ENCODE assay signal across 8 mouse cellular contexts in genomic region chr3:30508296-30508929, GRCm38 (mm10). TPM values are rescaled to one million over a fixed set of nuclear protein-coding genes. Genes with fewer than 3 reads are reported as not detected.
DNase-seq lines count a peak whose midpoint lies in the region; ATAC-seq lines count a peak whose summit lies in the region.

No protein-coding gene starts in this region.

- peak overlapping the region; percentile 85 for H3K4me2 ChIP-seq in embryonic facial prominence, embryonic 12.5 days (replicated peaks)
- peak overlapping the region; percentile 91 for H3K4me2 ChIP-seq in heart, embryonic 13.5 days
- H3K4me2 ChIP-seq in kidney, embryonic 15.5 days = peak overlapping the region; percentile 89

- DNase-seq in 416B (ENCODE audit: low read depth) (peak; percentile 83), R1 (ENCODE audit: low read depth, low spot score) (peak; percentile 79)
- peak; percentile 80 for DNase-seq in lung, postnatal 14 days
- peak; percentile 10 to 29 for DNase-seq in spleen, postnatal 36 days (ENCODE audit: low spot score in 2 of 2)

- WGBS in embryonic facial prominence, embryonic 12.5 days = under 1% methylated on average over 55 of the region's 73 CpGs
- WGBS in heart, embryonic 13.5 days = under 1% methylated on average over 57 of the region's 73 CpGs
- WGBS in kidney, embryonic 15.5 days = under 1% methylated on average over 72 of the region's 73 CpGs

- peak overlapping the region; percentile 65 for H3K4me3 ChIP-seq in embryonic facial prominence, embryonic 12.5 days
- peak overlapping the region; percentile 76 for H3K4me3 ChIP-seq in heart, embryonic 13.5 days
- peak overlapping the region; percentile 69 for H3K4me3 ChIP-seq in kidney, embryonic 15.5 days (replicated peaks)

- H3K27ac ChIP-seq in embryonic facial prominence, embryonic 12.5 days = peak overlapping the region; percentile 94
- peak overlapping the region; percentile 96 for H3K27ac ChIP-seq in heart, embryonic 13.5 days (replicated peaks)
- peak overlapping the region; percentile 97 for H3K27ac ChIP-seq in kidney, embryonic 15.5 days

- no peaks in the 10 kb centered on the region for H3K9me3 ChIP-seq in embryonic facial prominence, embryonic 12.5 days
- no peaks in the 10 kb centered on the region for H3K9me3 ChIP-seq in heart, embryonic 13.5 days
- no peaks in the 10 kb centered on the region for H3K9me3 ChIP-seq in kidney, embryonic 15.5 days (replicated peaks)

- no peaks in the 10 kb centered on the region for H3K36me3 ChIP-seq in embryonic facial prominence, embryonic 12.5 days
- H3K36me3 ChIP-seq in heart, embryonic 13.5 days = no peaks in the 10 kb centered on the region
- H3K36me3 ChIP-seq in kidney, embryonic 15.5 days = no peaks in the 10 kb centered on the region

- H3K4me1 ChIP-seq in embryonic facial prominence, embryonic 12.5 days = peaks cover 15% of the 10 kb centered on the region
- H3K4me1 ChIP-seq in heart, embryonic 13.5 days = peaks cover 45% of the 10 kb centered on the region
- peaks cover 62% of the 10 kb centered on the region for H3K4me1 ChIP-seq in kidney, embryonic 15.5 days

- H3K9ac ChIP-seq in embryonic facial prominence, embryonic 12.5 days = peak overlapping the region; percentile 77
- H3K9ac ChIP-seq in heart, embryonic 13.5 days = peak overlapping the region; percentile 90
- peak overlapping the region; percentile 82 for H3K9ac ChIP-seq in kidney, embryonic 15.5 days

- peak; percentile 80 for ATAC-seq in embryonic facial prominence, embryonic 12.5 days (ENCODE audit: insufficient number of reproducible peaks, insufficient read depth, low FRiP score, low TSS enrichment)
- peak; percentile 53; the same call in 1 of the 2 replicates for ATAC-seq in heart, embryonic 13.5 days (ENCODE audit: extremely low read depth, insufficient number of reproducible peaks, low FRiP score, low TSS enrichment)
- peak; percentile 83 for ATAC-seq in kidney, embryonic 15.5 days (replicated peaks; ENCODE audit: low FRiP score)
- no peak for ATAC-seq in activated CD4-positive, CD25-positive, alpha-beta regulatory T cell, adult 4 months

- peaks cover 39% of the 10 kb centered on the region for H3K27me3 ChIP-seq in embryonic facial prominence, embryonic 12.5 days
- peaks cover 68% of the 10 kb centered on the region for H3K27me3 ChIP-seq in heart, embryonic 13.5 days (replicated peaks)
- H3K27me3 ChIP-seq in kidney, embryonic 15.5 days = peaks cover 71% of the 10 kb centered on the region

RNA-seq across cellular contexts. Expression of gene Mecom, which starts 39.4 kb away (rescaled TPM):
- polyA plus RNA-seq in embryonic facial prominence, embryonic 12.5 days (2016; fragmentation: Nextera tagmentation; extraction: Ambion mirVana) = 37.4 and 39.6 TPM in 2 replicates
- polyA plus RNA-seq in heart, embryonic 13.5 days (2015; fragmentation: Nextera tagmentation; extraction: Ambion mirVana) = 21.0 and 22.4 TPM in 2 replicates
- polyA plus RNA-seq in kidney, embryonic 15.5 days (2015; fragmentation: Nextera tagmentation; extraction: Ambion mirVana) = 66.4 and 72.7 TPM in 2 replicates
- polyA plus RNA-seq in activated CD4-positive, CD25-positive, alpha-beta regulatory T cell, adult 4 months (2017; shearing (Covaris generic)) = not detected

Comparison
In these comparisons a context has a peak if more than half of its experiments do, and no peak if none do; other contexts are left out.
1. DNase-seq: peak in every context shown above with its lines; median percentile 83 in 416B; 80 in lung, postnatal 14 days; 79 in R1; 20 in spleen, postnatal 36 days.
2. RNA of gene Mecom, which starts 39.4 kb away (polyA plus RNA-seq): 66.4 to 72.7 TPM in kidney, embryonic 15.5 days, 37.4 to 39.6 TPM in embryonic facial prominence, embryonic 12.5 days and 21.0 to 22.4 TPM in heart, embryonic 13.5 days; not detected in activated CD4-positive, CD25-positive, alpha-beta regulatory T cell, adult 4 months; every median in the first group is over 10 times any median in the second.
3. Peak in every context shown above with its lines, with median percentiles within 50 percentile points of each other: H3K27ac ChIP-seq, H3K4me2 ChIP-seq, H3K4me3 ChIP-seq and H3K9ac ChIP-seq.